Mouse (Mus musculus) natural killer cell, adult 2 months (primary cell): ENCODE measurements around the gene Zfp839.

ENCODE experiments used
- DNase-seq, 2 experiments: peaks; one replicate each; pipeline ENCODE4 v3.0.0; 2022; ENCODE audit warnings: low spot score in 2 of 2

The Zfp839 gene

DNA sequence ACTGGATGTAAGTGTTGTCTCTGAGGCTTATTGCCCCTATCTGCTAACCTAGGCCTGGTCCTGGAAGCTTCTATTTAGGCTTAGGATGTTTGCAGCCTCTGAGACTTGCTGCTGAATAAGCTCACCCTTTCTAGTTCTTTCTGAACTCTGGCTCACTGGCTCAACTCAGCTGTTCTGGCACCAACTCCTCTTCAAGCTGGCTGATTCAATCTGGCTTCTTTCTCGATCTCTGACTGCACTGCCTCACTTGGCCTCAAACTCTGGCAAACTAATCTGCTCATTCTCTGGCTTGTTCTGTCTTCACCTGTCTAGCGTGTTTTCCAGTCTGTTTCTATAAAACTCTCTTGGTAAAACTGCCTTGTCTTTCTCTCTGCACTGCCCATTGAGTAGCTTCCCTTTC lies 25.3 kb downstream of the Zfp839 start:
- DNase-seq = no peak

DNA sequence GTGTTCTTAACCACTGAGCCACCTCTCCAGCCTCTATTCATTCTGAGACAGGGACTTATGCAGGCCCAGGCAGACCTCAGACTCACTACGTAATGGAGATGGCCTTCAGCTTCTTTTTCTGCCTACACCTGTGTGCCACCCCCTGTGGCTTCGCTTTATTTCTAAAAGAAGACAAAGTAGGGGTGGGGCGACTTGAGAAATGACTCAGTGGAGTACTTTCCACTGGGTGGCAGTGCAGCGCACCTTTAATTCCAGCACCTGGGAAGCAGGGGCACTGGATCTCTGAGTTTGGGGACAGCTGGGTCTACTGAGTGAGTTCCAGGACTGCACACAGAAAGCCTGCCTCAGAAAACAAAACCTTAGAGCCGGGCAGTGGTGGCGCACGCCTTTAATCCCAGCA lies 32.2 kb downstream of the Zfp839 start:
- no peak for DNase-seq

- DNase-seq = no peak
Measured at GRCm38 (mm10) chr12:110885251-110885650, 35.2 kb downstream of the Zfp839 start.

DNA sequence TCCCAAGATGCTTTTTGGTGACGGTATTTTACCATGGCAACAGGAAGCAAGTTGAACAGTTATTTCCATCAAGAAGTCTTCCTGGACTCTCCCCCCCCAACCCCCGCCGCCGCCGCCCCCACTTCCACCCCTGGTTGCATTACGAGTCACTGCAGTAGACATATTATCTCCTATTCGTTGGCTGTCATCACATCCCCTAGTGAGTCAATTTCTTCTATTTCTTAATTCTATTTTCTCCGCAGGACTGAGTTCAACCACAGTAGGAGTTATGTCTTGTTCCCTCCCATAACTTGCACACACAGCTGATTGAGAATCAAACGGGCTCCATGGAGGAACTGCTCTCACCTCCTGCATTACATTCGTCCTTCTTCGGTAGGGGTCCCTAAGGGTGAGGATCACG lies 38.1 kb downstream of the Zfp839 start:
- no peak for DNase-seq

GRCm38 (mm10) chr12:110888606-110889005 lies 38.6 kb downstream of the Zfp839 start:
- no peak for DNase-seq

GRCm38 (mm10) chr12:110889036-110890020 lies 39.3 kb downstream of the Zfp839 start, which contains the start of the genes Cinp and Tecpr2:
TSS of gene Cinp (minus strand) at chr12:110889145.
TSS of gene Tecpr2 (plus strand) at chr12:110889264.
- DNase-seq = peak; percentile 95 to 96

GRCm38 (mm10) chr12:110891887-110892286 lies 41.8 kb downstream of the Zfp839 start:
- DNase-seq = no peak

- no peak for DNase-seq
Measured at GRCm38 (mm10) chr12:110902106-110902505, 52.1 kb downstream of the Zfp839 start.

DNA sequence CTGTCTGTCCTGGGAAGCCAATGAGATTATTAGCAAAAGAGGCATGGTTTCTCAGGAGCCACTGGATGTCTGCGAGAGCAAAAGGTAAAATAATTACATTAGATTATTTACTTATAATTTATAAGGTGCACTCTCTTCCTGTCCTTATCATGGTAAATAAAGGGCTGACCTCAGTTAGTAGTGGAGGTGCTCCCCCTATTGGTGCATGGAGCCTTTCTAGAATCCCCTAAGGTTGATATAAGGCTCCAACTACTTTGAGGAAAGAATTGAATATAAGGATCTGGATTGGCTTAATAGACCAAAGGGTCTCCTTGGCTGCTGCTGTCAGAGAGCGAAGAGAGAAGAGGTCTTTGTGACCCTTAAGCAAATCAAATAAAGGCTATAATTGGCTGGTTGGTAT lies 53.5 kb downstream of the Zfp839 start:
- peak in 1 of 2 experiments; percentile 13 for DNase-seq

DNA sequence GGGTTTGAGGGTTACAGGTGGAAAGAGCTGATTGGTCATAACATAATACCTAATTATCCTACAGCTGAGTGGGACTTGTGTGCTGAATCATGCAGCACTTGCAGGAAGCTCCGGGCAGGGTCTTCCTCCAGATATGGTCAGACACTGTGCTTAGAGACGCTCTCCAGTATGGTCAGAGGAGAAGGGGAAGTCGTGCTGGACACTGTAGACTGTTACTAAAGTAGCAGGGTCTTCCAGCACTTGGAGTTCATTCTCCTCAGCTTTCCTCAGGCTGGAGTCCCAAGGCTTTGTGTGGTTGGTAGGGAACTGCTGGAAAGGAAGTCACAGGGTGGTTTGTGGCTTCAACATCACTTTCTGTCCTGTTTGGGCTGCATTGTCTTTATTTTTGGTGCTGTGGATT lies 57.8 kb downstream of the Zfp839 start:
- DNase-seq = no peak

DNA sequence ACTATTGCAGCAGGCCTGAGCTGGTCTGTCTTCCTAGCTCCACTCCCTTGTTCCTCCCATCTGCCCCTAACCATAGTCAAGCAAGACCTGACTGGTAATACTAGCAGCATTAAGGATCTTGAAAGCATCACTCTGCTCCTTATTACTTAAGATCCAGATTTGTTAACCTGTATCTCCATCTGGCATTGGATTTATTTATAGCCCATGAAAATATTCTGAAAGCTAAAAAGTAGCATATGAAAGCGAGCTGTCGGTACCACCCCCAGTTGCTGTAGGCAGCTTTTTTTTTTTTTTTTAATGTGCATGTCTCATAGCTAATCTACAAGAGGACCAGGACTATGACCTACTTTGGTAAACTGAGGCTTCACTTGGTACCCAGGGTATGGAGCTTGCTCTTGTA lies 59.9 kb downstream of the Zfp839 start:
- DNase-seq = no peak

DNA sequence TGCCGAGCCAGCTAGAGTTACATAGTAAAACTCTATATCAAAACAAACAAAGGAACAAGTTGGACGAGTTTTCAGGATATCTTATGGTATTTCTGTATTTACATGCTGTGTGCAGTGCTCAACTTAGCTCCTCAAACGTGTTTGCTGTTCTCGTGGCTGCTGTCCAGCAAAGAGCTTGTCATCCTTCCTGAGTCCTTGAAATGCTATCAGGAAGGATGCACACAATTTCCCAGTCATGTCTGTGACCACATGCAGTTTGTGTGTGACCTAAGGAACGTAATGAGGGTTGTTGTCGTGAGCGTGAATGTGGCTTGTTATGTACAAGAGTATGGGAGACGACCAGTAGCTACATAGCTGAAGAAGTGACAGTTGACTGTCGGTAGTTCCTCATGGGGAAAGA lies 65.7 kb downstream of the Zfp839 start:
- no peak for DNase-seq
